Mouse (Mus musculus) heart, postnatal 10 days (tissue): ENCODE results near the gene Sycp3. TPM values are rescaled to one million over a fixed set of nuclear protein-coding genes. Genes with fewer than 3 reads are reported as not detected.

ENCODE experiments used
- total RNA-seq, 2 experiments: library from RNA; stranded (reverse); gene quantifications; 2 replicates each; pipeline ENCODE4 v1.2.3; 2021

Gene Sycp3
- total RNA-seq, 2 experiments from 2014 or later = 0.60 TPM; not detected in 1

Other genes starting within 250 kb of the Sycp3 start
- 1 to 10 TPM; 3.0 to 4.2 TPM for gene Dram1, start 80.5 kb upstream of the Sycp3 start, total RNA-seq
- gene Gnptab, start 80.4 kb upstream of the Sycp3 start, total RNA-seq = 10 to 100 TPM; 33.1 to 36.8 TPM
- gene Chpt1, start 44.5 kb downstream of the Sycp3 start, total RNA-seq = 100 to 1,000 TPM; 189 to 191 TPM
- under 1 TPM; 0.15 to 0.38 TPM for gene Mybpc1, start 145.6 kb downstream of the Sycp3 start, total RNA-seq
- gene Spic, start 225.4 kb downstream of the Sycp3 start, total RNA-seq = under 1 TPM in 1 of 2 experiments, not detected in 1; 0.20 TPM